Mouse (Mus musculus) testis, adult 2 months (tissue): ENCODE data around the gene Gm42906.

Source experiments
- CTCF ChIP-seq: fragments of 200-500 bp; IDR thresholded peaks from 2 replicates; pipeline ENCODE4 v1.5.1; 2012; ENCODE audit warnings: low read depth, mild to moderate bottlenecking, inconsistent platforms, low read length, moderate library complexity; ENCODE audit not compliant: control insufficient read depth, insufficient read depth, insufficient replicate concordance
- POLR2A ChIP-seq: fragments of 200-500 bp; IDR thresholded peaks from 2 replicates; pipeline ENCODE4 v1.6.1; 2012; ENCODE audit warnings: low read depth, mild to moderate bottlenecking, inconsistent platforms, low read length, moderate library complexity; ENCODE audit not compliant: control insufficient read depth

- TF ChIP-seq CTCF: no peak
- TF ChIP-seq POLR2A: no peak
Measured at GRCm38 (mm10) chr5:151149509-151149908, 278.5 kb downstream of the Gm42906 start.
